Mouse (Mus musculus) C2C12 (cell line): Measurements from ENCODE around the gene Gm43518.

Experiments
- CTCF ChIP-seq: IDR thresholded peaks from one replicate; pipeline ENCODE4 v1.5.1; 2011; ENCODE audit not compliant: control insufficient read depth, insufficient read depth, insufficient read length
- MAX ChIP-seq: IDR thresholded peaks from one replicate; pipeline ENCODE4 v1.6.1; 2011; ENCODE audit warnings: mild to moderate bottlenecking, control low read depth
- MYOD1 ChIP-seq: IDR thresholded peaks from one replicate; pipeline ENCODE4 v1.6.1; 2011; ENCODE audit warnings: low read depth; ENCODE audit not compliant: control insufficient read depth, insufficient read length
- MYOG ChIP-seq: IDR thresholded peaks from one replicate; pipeline ENCODE4 v1.6.1; 2011; ENCODE audit not compliant: control insufficient read depth, insufficient read length; ENCODE audit errors: extremely low read depth
- USF1 ChIP-seq: IDR thresholded peaks from one replicate; pipeline ENCODE4 v1.6.1; 2011; ENCODE audit warnings: low read depth, mild to moderate bottlenecking, control low read depth, moderate library complexity

GRCm38 (mm10) chr5:123886365-123886764 is 40.9 kb upstream of the Gm43518 start:
- no peak for TF ChIP-seq CTCF
- TF ChIP-seq MAX, result no peak
- TF ChIP-seq MYOD1, result no peak
- no peak for TF ChIP-seq USF1
- TF ChIP-seq MYOG, result no peak
